ENCODE assay signal across 19 mouse cellular contexts in the genomic region with DNA sequence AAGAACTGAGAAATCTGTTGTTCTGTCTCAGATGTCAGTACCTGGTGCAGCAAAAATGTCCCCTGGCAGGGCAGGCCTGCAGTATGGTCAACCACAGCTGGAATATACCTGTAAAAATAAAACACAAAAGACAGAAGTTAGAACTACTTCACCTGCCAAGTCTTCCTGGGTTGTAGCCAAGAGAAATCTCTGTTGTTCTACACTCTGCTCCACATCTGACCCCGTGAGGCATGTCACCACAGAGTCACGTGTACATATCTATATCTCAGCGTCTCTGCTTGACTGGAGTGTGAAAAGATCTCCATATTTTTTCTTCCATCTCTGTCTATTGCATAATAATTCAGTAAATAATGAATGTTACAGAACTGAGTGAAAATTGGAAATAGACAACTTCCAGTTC.
"Had no signal": no experiment of that assay in that cellular context is flagged by ENCODE, and none has a peak within 500 bp of the region (broad histone marks: within the 10 kb centered on the region; RNA-seq: fewer than 3 reads in every experiment).

No protein-coding gene starts in this region.

- H3K4me1 ChIP-seq: midbrain, embryonic 10.5 days; midbrain, embryonic 12.5 days; neural tube, embryonic 13.5 days; neural tube, embryonic 15.5 days had no signal

- H3K9ac ChIP-seq: lung, embryonic 14.5 days; midbrain, embryonic 12.5 days; neural tube, embryonic 13.5 days; neural tube, embryonic 15.5 days had no signal

- ATAC-seq: midbrain, embryonic 16.5 days had no signal

- H3K4me2 ChIP-seq: lung, embryonic 14.5 days; midbrain, embryonic 12.5 days; neural tube, embryonic 13.5 days; neural tube, embryonic 15.5 days had no signal

- H3K27me3 ChIP-seq: midbrain, embryonic 12.5 days; neural tube, embryonic 13.5 days; neural tube, embryonic 15.5 days had no signal

- H3K9me3 ChIP-seq: midbrain, embryonic 10.5 days; midbrain, embryonic 12.5 days; neural tube, embryonic 13.5 days; neural tube, embryonic 15.5 days had no signal

- DNase-seq: lung, adult 18-20 months; lung, embryonic 14.5 days; lung, postnatal 10 days; lung, postnatal 4 days; midbrain, embryonic 14.5 days; retina, postnatal 1 day; right cerebral cortex, adult 18-20 months; right cerebral cortex, postnatal 25 days; right cerebral cortex, postnatal 4 days; spleen, adult 18-20 months; thymus, adult 2 months; thymus, postnatal 25 days; thymus, postnatal 4 days had no signal

- H3K4me3 ChIP-seq: midbrain, embryonic 10.5 days; midbrain, embryonic 12.5 days; myocyte; neural tube, embryonic 13.5 days; neural tube, embryonic 15.5 days had no signal

- H3K27ac ChIP-seq: midbrain, embryonic 10.5 days; midbrain, embryonic 12.5 days; neural tube, embryonic 13.5 days; neural tube, embryonic 15.5 days had no signal
